Mouse (Mus musculus) ES-CJ7 (cell line): ENCODE results near the gene Sln.

Source experiments
- DNase-seq: peaks from one replicate; pipeline ENCODE4 v3.0.0; 2011; ENCODE audit warnings: low read depth, low spot score

Sln gene

DNA sequence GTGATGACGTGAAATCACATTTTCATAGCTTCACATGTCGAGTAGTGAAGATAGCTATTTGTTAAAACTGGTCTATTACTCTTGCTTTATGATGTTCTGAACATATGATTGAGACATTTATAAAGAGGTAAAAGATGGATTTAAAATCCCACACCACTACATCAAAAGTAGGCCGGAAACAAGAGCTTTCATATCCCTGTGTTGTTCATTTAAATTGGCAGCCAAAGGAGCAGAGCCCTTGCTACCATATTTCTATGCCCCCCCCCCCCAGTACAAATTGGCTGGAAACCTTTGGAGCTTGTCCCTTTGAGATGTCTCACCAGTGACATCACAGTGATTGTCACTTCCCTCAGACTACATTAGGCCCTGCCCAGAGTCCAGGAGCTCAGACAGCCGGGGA, at the start of gene Sln:
Gene Sln, plus strand, starts transcription at position 301 of the 400 bp plus-strand sequence.
- no peak for DNase-seq

DNA sequence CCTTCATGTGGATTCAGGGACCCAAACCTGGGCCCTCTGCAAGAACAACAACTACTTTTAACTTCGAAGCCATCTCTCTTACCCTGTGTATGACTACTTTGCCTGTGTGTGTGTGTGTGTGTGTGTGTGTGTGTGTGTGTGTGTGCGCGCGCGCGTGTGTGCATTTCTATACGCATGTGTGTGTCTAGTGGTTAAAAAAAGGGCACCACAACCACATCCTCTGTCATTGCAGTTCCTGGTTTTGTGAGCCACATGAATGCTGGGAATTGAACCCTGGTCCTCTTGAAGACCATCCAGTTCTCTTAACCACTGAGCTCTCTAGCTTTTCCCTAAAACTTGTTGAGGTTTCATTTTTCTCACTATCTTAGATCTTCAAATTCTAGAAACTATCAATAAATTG, 47.0 kb upstream of the Sln start:
- no peak for DNase-seq

- DNase-seq, result peak; percentile 92
Observed at GRCm38 (mm10) chr9:53806496-53807086, 43.4 kb upstream of the Sln start.

DNA sequence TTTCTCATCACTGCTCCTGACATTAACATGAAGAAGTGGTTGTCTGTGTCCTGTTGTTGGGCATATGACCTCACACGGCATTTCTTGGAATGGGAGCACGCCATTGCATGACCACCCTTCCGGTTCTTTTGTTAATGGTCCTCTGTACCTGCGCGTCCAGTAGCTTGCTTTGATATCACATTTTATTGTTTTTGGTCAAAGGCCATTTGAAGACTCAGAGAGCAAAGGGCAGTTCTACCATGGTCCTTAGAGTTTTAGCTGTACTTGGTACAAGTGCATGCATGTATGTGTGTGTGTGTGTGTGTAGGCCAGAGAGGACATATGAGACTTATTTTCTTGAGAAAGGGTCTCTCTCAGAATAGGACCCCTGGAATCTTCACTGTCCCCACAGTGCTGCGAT, 36.5 kb upstream of the Sln start:
- DNase-seq, result no peak

- peak; percentile 79 for DNase-seq
Observed at GRCm38 (mm10) chr9:53818760-53819159, 31.2 kb upstream of the Sln start.

DNA sequence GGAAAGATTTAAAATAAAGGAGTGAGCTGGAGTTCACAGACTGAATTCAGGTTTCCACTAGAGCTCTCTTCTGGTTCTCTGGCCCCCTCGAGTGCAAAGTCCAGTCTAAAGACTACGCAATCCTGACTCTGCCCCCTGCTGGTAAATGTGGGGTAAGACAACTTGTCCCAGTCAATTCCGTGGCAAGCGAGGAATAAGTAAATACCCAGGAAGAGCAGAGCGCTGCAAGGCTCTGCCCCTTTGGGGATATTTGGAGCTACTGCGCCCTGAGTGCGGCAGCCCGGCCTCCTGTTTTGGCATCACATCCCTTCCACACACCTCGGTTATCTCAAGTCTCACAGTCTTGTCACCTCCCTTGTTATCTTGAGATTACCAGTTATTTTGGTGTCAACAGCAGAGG, 24.6 kb upstream of the Sln start:
- DNase-seq, result peak; percentile 84

DNA sequence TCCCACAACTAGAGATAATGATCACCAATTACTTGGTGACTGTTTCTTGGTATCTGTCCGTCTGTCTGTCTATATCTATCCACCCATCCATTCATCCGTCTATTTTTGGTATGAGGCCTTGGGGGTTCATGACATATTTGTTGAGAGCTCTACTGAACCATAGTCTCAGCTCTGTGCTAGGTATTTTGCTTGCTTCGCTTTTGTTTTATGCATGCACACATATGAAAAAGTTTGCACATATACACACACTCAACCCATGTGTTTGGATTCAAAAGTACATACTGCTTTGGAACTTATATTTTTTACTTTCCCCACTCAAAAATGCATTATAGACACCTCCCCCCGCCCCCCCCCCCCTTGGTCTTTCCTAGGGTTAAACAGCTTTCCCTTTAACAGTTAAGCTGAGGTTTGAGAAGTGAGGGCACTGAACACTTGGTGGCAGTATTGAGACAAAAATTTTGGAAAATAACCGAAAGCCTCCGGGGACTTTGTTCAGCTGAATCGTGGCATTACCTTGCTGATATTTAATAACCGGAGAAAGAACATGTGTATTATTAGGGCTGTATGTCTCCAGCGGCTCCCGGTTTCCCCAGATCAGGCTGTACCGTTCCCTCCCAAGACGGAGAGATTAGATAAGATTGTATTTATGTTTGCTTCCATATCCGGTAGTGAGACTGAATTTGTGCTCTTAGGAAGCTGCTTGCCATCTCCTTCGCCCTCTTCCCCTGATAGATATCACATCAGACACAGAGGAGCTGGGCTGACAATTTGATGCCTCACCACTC, 20.7 kb upstream of the Sln start:
- DNase-seq, result peak; percentile 61

GRCm38 (mm10) chr9:53829866-53830209, 20.1 kb upstream of the Sln start:
- DNase-seq, result peak; percentile 34

DNA sequence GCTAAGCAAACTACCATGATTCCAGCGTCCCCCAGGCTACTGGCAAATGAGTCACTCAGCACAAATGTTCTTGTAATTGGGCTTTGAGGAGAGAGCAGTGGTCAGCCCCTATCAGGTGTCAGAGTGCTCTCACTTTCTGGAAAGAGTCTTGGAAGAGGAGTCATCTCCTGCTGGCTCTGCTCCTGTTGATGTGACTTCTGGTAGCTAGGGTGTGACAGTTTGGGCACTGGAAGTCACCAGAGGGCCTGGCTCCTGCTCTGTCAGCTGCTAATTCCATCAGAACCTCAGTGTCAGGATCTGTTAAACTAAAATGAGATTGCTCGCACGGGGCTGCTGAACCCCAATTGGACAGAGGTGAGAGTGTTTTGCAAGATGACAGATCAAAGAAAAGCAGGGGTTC, 14.9 kb upstream of the Sln start:
- no peak for DNase-seq

DNA sequence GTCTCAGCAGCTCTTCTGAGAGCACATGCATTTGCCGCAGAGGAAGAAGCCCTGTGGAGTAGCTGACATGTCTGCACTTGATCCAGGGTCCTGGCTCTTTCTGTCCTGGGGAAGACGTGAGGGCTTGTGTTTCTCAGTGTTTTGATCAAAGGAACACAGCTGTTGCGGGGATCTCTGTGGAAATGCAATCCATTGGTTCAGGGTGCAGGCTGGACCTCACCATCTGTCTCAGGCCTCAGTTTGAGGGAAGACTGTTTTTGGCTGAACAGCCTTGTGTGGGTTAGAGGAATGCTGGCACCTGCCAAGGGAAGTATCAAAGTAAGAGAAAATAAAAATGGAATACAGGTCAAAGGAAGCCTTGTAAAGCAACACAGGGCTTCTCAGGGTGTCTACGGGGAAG, 14.0 kb upstream of the Sln start:
- no peak for DNase-seq

DNA sequence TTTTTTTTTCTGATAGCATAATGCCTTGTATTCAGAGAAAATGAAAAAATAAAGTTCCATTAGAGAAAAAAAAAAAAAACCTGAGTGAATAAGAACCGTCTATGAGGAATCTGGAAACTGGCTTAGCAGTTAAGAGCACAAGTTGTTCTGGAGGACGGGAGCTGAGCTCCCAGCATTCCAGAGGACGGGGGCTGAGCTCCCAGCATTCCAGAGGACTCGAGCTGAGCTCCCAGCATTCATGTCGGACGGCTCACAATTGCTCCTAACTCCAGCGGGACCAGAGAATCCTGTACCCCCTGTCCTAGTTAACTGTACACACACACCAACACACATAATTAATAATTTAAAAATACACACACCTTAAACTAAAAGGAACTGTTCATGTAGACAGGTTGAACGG, 11.1 kb upstream of the Sln start:
- DNase-seq, result no peak

DNA sequence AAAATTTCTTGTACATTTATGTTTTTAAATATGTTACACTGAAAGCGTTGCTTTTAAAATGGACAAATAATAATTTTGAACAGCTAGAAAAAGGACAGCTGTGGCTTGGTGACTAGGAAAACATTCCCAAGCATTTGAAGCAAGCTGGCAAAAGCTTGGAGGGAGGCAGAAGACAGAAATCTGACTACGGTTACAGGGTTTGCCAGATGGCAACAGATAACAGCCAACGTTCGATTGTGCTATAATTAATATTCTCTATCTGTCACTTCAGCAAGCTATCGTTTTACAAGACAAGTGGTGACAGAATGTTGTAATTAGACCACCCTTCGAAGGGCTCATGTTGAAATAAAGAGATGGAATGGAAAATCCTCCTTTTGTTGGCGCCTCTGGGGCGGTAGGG, 1.4 kb upstream of the Sln start:
- DNase-seq, result no peak

DNA sequence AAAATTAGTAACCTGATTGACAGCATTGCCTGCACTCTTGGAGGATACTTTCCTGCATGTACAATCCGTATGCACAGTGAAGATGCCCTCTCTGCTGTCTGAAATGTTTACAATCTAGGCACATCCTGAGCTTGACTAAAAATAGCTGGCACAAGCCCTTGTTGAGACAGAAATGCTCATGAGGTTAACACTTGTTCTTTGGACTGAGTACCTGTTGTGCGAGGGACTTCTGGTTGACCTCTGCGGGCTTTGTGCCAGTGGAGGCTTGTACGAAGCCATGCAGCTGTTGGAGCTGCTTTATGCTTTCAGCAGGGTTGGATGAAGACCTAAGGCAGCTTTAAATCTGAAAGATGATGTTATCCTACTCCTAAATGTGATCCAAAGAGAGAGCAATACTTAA, 2.2 kb downstream of the Sln start:
- DNase-seq, result no peak

GRCm38 (mm10) chr9:53853672-53854071, 3.7 kb downstream of the Sln start:
- DNase-seq, result no peak

DNA sequence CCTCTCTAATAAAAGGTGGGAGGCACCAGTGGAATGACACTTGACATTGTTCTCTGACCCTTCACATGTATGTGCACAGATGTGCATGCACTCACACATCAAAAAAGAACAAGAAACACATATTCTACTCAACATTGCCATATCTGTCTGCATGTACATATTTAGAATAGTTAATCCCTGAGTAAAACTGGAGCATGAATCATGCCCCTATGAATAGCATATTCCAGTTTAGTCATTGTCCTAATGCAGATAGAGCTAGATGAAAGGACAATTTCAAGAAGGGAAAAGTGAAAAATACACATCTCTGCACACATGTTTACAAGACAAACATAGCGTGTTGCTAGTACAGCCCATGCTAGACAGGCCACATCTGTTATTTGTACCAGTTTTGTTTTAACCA, 4.6 kb downstream of the Sln start:
- DNase-seq, result no peak

DNA sequence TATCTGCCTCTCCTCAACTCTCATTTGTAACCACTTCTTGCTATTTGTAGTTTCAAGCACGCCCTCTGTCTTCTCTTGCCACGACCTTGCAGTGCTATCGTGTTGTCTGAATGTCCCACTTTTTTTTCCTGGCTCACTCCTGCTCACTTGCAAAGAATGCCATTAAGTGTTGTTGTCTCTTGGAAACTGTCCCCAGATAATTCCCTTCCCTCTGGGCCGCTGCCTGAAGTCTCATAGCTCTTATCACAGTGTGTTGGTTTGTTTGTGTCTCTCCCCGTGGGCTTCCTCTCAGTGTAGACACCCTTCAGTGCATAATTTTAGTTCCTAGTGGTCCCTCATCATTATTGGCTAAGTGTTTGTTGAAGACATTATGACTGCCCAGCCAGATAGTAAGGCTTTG, 7.9 kb downstream of the Sln start:
- no peak for DNase-seq

GRCm38 (mm10) chr9:53873239-53873638, 23.3 kb downstream of the Sln start:
- no peak for DNase-seq

DNA sequence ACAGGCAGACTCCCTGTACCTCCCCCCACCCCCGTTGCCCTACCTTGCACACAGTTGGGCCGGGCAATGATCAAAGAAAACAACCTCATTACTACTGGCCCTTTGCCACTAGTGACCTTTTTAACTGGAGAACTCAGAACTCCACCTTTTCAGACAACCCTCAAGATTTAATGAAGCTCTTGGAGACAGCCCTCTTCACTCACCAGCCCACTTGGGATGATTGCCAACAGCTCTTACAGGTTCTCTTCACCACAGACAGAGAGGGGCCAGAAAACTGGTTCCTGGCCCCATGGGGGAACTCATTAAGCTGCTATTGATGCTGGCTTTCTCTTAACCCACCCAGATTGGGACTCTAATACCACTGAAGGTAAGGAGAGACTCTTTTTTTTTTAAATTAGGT, 27.5 kb downstream of the Sln start:
- DNase-seq, result no peak

DNA sequence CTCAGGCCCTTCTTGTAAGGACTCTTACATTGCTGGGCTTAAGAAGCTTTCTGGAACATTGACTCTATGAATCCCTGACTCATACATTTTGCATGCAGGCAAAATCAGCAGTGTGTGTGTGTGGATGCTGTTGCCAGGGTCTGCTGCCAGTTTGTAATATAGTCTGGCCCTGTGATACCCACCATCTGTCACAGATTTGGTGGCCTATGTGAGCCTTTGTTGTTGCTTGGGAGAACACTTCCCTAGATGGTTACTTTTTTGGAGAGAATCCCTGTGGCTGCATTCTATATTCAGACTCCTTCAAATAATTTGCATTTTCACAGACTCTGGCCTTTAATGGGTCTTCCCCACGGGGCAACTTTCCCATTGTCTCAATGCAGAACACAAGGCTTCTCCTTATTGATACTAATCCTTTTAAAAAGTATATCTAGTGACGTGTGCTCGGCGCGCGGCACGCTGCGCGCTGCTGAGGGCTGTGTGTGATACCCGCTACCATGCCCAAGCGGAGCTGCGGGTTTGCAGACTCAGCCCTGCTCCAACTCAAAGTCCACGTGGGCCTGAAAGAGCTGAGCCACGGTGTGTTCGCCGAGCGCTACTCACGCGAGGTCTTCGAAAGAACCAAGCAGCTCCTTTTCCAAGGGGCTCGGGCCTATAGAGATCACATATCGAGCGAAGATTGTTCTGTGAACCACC, 33.8 kb downstream of the Sln start:
- no peak for DNase-seq

DNA sequence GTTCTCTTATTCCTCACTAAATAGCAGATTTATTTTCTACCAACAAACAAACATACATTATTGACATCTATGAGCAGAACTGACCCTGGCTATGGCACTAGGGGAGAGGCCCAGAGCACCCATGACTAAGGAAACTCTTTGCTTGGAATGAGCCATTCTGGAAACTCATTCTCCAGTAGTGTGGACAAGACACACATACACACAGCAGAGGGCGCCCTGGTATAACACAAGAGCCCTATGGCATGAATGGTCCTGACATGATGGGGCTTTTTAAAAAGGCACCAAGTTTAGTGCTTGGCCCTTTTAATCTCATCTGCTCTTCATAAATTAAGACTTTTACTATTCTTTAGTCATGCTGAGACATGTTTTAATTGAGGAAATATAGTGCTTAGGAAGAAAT, 40.1 kb downstream of the Sln start:
- peak; percentile 65 for DNase-seq

- DNase-seq, result peak; percentile 54
Observed at GRCm38 (mm10) chr9:53895827-53896226, 45.9 kb downstream of the Sln start.

DNA sequence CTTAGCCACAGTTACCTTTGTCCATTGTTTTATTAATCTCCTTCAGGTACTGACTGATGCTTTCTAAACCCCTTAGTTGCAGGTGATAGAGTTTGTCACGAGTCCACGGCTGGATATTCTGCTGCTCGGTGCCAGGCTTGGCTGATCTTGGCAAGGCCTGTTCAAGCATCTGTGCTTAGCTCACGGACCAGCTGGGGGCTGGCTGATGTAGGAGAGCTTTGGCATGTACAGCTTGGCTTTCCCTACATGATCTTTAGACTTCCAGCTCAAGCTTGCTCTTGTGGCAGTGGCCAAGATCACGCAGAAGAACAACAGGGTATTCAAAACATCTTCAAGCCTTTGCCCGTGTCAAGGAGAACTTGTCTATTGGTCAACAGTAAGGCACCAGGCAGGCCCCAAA, 49.9 kb downstream of the Sln start:
- no peak for DNase-seq

- no peak for DNase-seq
Observed at GRCm38 (mm10) chr9:53903215-53903842, 53.4 kb downstream of the Sln start.
